Mouse (Mus musculus) CD4-positive, CD25-positive, alpha-beta regulatory T cell, adult 2 months (primary cell): ENCODE results near the gene Gm8693.
"Not testable (repeated sequence)": the region's sequence is repeated elsewhere in the genome, so short reads cannot be mapped to it uniquely, and the experiment has no call there.

Source experiments
- DNase-seq: peaks from one replicate; pipeline ENCODE4 v3.0.0-alpha.2; 2012; ENCODE audit warnings: low read depth, low spot score

Gm8693 gene

GRCm38 (mm10) chr7:22692217-22692616, at the start of gene Gm8693:
TSS of gene Gm8693 (minus strand) at chr7:22692317.
- not testable (repeated sequence) for DNase-seq

- not testable (repeated sequence) for DNase-seq
These were observed 27.5 kb upstream of the Gm8693 start, which contains the start of gene Gm4567 for GRCm38 (mm10) chr7:22719610-22720009. TSS of gene Gm4567 (minus strand) at chr7:22719710.

- not testable (repeated sequence) for DNase-seq
These were observed 34.4 kb downstream of the Gm8693 start, which contains the start of gene Vmn1r155 for GRCm38 (mm10) chr7:22657718-22658117. TSS of gene Vmn1r155 (plus strand) at chr7:22658018.
